Mouse (Mus musculus): ENCODE results near the gene Il20rb.

- TF ChIP-seq CTCF (IDR thresholded peaks at IDR 0.05; ENCODE audit: low read depth) (no peak), EP300 (IDR thresholded peaks at IDR 0.05; ENCODE audit: low read depth) (no peak)
These were observed 26.4 kb downstream of the Il20rb start for GRCm38 (mm10) chr9:100460203-100460602.
